Mouse (Mus musculus) G1E-ER4 (cell line): Measurements from ENCODE around the gene 1810062G17Rik. TPM values are rescaled to one million over a fixed set of nuclear protein-coding genes. Genes with fewer than 3 reads are reported as not detected.

Experiments
- GATA1 ChIP-seq: IDR thresholded peaks from one replicate; pipeline ENCODE4 v1.8.0; 2012; ENCODE audit warnings: low read length, inconsistent platforms
- polyA plus RNA-seq: library from polyadenylated mRNA; stranded (reverse); fragments of >175 nt; gene quantifications from 2 replicates; pipeline ENCODE4 v1.2.3, GENCODE M21; 2012

1810062G17Rik gene
- polyA plus RNA-seq, 1 experiment, result not detected

DNA sequence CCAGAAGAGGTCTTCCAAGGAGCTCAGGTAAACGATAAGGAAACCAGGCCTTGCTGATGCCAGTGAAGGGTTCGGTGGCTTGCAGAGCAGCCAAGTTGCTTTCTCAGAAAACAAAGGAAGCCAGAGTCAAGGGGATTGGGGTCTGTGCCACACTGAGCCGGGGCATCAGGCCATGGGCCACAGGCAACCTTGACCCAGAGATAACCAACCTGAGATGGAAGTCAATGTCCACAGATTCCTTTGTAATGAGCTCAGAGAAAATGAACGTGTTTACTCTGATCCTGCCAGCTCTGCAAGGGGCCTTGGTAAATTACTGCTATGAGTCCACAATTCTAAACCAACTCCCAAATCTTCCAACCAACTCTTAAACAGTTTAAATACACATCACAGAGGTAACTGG is 3.9 kb upstream of the 1810062G17Rik start:
- no peak for TF ChIP-seq GATA1

DNA sequence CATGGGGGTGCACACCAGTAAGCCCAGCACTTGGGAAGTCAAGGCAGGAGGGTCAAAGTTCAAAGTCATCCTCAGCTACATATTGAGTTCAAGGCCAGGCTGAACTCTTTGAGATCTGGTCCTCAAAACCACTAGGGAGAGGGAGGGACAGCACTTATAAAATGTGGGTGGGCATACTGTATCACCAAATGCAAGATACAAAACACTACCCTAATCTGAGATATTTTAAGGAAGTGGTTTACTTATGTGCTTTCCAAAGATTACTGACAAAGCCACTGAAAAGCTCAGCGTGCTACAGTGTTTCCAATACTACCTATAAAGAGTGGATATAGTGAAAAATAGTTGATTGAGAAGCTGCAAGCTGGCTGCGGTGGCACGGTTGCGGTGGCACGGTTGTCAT is 2.5 kb upstream of the 1810062G17Rik start:
- no peak for TF ChIP-seq GATA1

DNA sequence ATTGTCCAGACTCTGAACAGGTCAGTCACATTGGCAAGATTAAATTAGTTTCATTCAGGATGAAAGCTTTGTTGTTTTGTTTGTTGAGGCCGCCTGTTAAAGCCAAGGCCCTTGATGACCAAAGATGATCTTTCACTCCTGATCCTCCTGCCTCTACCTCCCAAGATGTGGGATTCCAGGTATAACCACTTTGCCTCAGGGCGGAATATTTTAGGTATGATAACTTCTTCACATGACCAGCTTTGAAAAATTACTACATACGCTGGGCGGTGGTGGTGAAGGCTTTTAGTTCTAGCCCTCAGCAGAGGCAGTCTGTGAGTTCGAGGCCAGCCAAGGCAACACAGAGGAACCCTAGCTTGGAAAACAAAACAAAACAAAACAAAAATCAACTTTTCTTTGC is 1.3 kb upstream of the 1810062G17Rik start:
- TF ChIP-seq GATA1, result no peak

DNA sequence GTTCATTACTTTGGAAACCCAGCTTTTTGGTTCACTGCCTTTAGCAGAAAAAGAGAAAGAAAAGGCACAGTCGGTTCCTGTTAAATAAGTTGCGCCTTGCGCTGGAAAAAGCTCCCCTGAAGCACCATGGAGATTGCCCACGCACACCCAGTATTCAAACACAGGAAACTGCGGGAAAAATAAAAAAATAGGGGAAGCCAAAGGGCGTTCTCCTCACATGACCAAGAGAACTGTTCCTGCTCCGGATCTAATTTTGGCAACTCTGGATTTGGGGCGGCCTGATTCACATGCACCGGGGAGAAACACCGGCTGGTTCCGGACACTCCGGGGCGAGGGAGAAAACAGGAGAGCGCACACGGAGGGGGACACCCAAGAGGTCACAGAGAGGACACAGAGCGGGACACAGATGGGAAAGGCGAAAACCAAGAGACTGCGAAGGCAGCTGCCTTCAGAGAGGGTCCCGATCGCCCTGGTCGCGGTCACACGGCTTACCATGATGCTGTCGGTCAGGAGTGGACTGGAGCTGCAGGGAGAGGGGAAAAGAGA is 726 bp upstream of the 1810062G17Rik start:
- TF ChIP-seq GATA1, result no peak

DNA sequence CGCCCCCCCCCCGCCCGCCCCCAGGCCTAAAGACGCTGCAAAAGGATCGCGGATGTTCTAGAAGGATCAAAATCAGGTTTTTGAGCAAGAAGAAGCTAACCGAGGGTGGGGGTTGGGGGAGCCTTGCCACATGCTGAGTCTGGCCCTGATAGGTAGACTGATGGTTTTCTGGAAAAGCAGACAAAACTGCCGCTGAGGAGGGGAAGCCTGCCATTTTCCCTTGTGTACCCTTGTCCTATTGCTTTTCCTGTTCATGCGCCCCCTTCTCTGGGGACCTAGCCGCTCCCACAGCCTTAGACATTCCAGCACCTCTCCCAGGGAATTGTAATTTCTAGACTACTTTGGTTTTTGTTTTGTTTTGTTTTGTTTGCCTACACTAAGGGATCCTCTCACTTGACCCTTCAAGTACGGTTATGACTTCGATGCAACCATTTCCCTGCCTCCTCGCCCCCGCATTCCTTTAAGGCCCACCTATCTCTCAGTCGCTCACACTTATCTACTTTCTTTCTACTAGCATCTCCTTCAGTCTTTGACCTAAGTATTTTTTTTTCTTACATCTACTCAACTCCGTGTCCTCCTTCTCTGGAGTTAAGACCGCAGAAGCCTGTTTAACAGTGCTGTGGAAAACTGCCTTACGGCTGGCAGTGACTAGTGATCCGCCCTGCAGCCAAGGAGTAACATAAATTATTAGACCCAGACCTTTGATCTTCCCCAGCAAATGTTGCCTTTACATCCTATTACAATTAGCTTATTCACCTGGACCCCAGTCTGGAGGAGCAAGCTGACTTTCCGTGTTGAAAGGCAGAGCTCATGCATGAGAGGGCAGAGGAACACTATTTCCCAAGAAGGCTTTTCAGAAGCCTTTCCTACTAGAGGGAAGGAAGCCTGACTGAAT is 771 bp downstream of the 1810062G17Rik start:
- TF ChIP-seq GATA1, result no peak

DNA sequence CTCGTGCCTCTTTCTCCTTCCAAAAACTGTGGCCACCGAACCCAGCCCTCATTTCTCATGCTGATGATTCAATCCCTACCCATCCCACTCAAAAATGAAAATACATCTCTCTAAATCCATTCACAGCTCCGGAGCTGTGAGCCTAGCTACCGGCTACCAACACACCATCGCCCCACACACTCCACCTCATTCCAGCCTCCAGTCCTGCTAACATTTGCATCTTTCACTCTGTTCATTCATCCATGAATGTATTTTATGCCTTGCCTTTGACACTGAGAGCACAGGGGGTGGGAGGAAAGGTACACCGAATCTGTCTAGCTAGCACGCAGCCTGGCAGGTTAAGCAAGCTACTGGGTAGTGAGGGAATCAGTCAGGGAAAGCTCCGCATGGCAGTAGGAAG is 3.0 kb downstream of the 1810062G17Rik start:
- no peak for TF ChIP-seq GATA1

DNA sequence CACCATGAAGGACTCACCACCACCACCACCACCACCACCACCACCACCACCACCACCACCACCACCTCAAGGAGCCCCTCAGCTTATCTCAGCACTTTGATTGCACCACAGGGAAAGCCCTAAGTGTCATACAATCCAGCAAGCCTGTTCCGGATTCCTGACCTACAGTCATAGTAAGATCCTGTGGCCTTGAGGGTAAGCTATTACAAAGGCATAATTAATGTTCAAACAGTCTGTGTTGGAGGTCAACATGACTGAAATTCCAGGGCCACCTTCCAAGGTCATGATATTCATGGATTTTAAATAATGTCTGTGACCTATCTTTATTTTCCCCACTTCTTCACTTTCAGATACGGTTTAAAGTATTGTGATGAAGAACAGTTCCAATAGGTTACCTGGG is 4.7 kb downstream of the 1810062G17Rik start:
- TF ChIP-seq GATA1, result no peak

DNA sequence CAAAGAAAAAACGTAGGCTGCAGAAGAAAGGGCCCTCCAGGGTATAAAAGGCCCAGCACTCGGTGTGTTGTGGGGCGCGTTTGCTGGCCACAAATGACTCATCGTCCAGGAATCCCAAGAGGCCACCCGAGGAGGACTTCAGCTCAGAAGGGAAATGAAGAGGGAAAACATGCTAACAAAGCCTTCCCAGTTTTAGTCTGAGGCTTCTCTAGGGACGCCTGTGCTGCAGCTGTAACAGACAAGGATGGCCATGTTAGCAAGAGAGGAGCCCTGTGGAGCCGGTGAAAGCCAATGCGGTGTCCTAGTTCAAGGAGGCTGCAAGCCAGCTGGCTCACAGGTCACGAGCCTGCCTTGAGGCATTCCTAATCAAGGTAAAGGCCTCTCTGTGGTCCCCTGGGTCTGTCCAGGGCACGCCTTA is 6.0 kb downstream of the 1810062G17Rik start:
- TF ChIP-seq GATA1, result no peak

DNA sequence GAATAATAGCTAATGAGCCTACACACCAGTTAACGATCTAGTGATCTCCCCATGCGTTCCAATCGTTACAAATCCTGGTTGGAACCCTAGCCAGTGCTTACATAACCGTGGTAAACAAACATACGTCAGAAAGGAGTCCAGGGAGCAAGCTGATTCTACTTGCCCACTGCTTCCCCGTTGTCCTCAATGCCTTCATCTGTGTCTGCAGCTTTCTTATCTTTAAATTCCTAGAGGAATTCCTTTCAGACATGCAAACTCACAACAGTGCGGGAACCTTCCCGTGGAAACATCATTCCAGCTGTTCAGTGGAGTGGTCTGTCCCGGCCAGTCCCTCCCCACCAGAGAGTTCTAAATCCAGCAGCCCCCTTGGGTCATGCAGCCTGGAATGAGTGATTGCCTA is 7.2 kb downstream of the 1810062G17Rik start:
- TF ChIP-seq GATA1, result no peak

DNA sequence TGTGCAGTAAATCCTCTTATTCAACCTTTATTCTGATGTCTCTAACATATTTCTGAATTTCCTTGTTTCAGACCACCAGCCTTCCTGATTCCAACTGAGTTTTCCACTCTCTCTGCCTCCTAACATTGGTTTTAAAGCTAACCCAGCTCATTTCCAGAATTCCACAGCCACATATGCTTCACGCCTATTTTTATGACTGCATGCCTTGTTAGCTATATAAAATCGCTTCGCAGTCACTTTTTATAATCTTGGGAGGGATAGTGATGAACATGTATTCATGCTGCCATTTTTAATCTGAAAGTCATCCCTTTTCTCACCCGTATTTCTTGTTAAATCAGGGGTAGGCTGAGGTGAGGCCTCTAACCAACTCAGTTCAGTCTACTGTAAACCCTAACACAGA is 8.6 kb downstream of the 1810062G17Rik start:
- no peak for TF ChIP-seq GATA1

DNA sequence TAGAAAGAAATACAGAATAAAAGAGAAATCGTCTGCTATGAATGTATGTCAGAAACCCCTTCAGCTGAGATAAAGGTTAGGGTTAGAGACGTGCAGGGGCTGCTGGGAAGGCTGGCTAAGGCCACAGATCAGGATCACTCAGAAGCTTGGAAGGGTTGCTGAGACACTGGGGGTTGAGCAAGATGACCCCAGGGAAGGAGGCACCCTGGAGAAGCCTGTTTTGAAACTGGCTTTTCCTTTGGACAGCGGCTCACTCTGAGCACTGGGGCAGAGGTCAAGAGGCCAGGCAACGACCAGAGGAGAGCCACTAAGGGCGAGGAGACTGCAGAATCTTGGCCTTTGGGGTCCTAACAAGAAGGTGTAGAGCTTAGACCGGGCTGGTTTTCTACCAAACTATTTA is 10.4 kb downstream of the 1810062G17Rik start:
- TF ChIP-seq GATA1, result no peak

DNA sequence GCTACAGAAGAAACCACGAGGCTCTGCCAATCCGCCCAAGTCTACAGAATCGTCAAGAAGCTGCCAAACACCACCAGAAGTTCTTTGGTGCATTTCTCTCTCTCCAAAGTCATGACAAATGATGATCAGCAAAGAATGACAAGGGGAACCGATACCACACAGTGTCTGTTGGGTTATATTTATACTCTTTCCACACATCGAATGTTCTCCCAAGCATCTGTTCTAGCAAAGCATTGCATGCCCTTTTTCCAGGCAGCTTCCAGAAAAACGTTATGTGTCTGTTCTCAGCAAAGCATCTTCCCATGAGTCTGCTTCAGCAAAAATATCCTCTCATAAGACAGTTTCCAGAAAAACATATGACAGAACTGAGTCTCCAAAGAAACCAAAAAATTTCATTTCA is 11.1 kb downstream of the 1810062G17Rik start:
- TF ChIP-seq GATA1, result no peak

DNA sequence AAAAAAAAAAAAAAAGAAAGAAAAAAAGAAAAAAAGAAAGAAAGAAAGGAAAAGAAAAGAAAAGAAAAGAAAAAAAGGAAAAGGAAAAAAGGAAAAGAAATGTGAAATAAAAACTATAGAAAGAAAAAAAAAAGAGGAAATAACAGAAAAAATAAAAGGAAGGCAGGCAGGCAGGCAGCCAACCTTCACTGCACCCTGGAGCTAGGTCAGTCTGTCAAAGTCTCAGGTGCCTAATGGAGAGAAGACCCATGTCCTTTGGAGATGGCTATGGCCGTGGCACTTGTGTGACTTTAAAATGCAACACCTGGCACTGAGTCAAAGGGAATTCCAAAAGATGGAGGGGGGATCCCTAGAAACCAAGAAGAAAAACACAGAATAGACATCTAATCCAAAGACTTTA is 12.6 kb downstream of the 1810062G17Rik start:
- no peak for TF ChIP-seq GATA1

DNA sequence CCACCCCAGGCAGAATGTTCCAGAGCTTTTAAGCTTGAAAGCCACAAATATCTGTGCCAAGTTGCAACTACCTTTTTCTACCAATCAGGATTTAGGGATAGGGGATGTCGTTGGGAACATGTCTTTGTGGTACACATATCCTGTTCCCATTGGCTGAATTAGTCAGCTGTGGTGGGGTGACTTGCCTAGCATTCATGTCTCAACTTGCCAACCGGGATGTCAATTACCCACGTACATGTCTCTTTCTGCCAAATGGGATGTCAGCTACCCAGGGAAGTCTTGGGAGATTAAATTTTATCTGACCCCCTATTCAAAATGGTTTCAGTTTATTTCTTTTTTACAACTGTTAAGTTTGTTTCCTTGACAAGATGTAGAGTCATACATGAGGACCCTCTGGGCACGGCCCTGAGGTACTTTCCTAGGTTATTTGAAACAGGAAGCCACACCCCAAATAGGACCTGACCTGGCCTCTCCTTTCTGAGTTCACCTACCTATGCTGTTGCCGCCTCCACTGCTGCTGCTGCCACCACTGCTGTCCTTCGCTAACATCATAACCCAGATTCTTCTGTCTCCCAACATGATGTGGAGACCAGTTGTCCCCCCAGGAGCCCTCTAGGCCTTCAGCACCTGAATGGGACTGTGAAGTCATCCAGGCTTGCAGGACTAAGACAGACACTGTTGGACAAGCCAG is 13.3 kb downstream of the 1810062G17Rik start:
- no peak for TF ChIP-seq GATA1

DNA sequence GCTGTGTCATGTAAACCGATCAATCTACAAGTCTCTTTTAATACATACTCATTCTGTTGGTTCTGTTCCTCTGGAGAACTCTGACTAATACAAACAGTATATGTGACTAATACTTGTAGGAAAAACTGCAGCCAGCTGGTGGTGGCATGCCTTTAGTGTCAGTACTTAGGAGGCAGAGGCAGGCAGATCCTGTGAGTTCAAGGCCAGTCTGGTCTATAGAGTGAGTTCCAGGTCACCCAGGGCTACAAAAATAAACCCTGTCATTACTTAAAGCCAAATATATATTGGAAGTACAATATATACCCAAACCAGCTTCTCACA is 13.8 kb downstream of the 1810062G17Rik start:
- TF ChIP-seq GATA1, result no peak

DNA sequence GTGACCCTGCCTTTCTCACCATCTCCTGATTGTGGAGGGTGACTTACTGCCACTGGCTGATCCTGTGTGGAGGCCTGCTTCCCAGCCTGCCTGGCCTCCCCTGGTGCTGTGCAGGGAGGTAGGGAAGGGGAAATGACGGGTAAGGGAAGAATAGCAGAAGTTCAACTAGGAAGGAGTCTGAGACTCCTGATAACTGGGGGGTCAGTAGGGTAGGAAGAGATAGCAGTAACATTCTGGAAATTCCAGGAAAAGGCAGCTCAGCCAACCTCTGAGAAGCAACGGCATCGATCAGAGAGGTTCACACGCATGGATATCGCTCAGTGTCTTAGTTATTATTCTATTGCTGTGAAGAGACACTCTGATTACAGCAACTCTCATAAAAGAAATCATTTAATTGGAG is 15.8 kb downstream of the 1810062G17Rik start:
- no peak for TF ChIP-seq GATA1
